Mouse (Mus musculus): ENCODE measurements at regions not wholly inside any gene's neighbourhood (a gene's known extent, or its start where the extent isn't known, plus 50 kb on each side); places are given as distances from the start of the nearest gene placed in this dataset.
"Not testable (repeated sequence)": the region's sequence is repeated elsewhere in the genome, so short reads cannot be mapped to it uniquely, and the experiment has no call there.

DNA sequence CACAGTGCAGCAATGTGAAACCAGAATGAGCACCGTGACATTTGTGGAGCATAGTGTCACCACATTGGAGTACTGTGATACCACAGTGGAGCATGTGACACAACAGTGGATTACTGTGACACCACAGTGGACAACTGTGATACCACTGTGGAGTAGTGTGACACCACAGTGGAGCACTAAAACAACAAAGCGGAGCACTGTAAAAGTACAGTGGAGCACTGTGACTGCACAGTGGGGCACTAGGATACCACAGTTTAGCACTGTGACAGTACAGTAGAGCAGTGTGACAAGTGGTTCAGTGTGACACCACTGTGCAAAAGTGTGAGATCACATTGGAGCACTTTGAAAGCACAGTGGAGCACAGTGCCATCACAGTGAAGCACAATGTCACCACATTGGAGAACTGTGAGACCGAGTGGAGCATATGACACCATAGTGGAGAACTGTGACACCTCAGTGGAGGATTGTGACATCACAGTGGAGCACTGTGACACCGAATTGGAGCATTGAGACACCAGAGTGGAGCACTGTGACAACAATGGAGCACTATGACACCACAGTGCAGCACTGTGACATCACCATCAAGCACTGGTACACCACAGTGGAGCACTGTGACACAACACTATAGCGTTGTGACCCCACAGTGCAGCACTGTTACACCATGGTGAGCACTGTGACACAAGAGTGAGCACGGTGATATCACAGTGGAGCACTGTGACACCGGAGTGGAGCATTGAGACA, 86.6 kb upstream of the Vmn1r2 start:
- DNase-seq (ENCODE audit: low spot score in 2 of 2): no peak

DNA sequence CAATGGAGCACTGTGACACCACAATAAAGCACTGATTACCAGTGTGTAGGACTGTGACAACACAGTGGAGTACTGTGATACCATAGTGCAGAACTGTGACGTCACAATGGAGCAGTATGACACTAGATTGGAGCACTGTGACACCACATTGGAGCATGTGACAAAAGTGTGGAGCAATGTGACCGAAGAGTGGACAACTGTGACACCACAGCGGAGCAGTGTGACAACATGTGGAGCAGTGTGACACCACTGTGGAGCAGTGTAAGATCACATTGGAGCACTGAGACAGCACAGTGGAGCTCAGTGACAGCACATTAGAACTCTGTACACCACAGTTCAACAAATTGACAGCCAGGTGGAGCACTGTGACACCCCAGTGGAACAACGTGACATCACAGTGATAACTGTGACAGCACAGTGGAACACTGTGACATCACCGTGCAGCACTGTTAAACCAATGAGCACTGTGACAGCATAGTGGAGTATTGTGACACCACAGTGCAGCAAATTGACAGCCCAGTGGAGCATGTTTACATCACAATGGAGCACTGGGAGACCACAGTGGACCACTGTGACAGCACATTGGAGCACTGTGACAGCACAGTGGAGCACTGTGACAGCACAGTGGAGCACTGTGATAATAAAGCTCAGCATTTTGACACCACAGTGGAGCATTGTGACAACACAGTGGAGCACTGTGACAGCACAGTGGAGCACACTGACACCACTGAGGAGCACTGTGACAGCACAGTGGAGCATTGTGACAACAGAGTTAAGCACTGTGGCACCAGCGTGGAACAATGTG, 85.8 kb upstream of the Vmn1r2 start:
- DNase-seq (ENCODE audit: low spot score in 2 of 2): no peak

DNA sequence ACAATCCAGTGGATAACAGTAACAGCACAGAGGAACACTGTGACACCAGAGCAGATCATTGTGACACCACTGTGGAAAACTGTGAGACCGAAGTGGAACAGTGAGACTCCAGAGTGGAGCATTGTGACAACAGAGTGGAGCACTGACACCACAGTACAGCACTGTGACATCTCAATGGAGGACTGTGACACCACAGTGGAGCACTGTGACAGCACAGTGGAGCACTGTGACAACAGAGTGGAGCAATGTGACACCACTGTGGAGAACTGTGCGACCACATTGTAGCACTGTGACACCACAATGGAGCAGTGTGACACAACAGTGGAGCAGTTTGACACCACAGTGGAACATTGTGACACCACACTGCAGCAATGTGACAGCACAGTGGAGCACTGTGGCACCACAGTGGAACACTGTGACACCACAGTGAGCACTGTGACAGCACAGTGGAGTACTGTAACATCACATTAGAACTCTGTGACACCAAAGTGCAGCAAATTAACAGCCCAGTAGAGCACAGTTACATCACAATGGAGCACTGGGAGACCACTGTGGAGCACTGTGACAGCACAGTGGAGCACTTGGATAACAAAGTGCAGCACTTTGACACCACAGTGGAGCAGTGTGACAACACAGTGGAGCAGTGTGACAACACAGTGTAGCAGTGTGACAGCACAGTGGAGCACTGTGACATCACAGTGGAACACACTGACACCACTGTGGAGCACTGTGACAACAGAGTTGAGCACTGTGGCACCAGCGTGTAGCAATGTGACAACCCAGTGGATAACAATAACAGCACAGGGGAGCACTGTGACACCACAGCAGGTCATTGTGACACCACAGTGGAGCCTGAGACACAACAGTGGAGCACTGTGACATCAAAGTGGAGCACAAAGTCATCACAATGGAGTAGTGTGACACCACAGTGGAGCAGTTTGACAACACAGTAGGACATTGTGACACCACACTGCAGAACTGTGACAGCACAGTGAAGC, 84.9 kb upstream of the Vmn1r2 start:
- no peak for DNase-seq (ENCODE audit: low spot score in 2 of 2)

DNA sequence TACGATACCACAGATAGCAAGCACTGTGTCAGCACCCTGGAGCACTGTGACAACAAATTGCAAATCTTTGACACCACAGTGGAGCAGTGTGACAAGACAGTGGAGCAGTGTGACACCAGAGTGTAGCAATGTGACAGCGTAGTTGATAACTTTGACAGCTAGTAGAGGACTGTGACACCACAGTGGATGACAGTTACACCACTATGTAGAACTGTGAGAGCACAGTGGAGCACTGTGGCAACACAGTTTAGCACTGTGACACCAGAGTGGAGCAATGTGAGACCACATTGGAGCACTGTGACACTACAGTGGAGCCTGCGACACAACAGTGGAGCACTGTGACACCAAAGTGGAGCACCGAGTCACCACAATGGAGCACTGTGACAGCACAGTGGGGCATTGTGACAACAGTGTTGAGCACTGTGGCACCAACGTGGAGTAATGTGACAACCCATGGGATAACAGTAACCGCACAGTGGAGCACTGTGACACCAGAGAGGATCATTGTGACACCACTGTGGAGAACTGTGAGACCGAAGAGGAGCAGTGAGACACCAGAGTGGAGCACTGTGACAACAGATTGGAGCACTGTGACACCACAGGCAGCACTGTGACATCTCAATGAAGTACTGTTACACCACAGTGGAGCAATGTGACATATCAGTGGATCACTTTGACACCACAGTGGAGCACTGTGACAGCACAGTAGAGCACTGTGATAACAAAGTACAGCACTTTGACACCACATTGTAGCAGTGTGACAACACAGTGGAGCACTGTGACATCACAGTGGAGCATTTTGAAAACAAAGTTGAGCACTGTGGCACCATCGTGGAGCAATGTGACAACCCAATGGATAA, 83.7 kb upstream of the Vmn1r2 start:
- DNase-seq (ENCODE audit: low spot score in 2 of 2): no peak

DNA sequence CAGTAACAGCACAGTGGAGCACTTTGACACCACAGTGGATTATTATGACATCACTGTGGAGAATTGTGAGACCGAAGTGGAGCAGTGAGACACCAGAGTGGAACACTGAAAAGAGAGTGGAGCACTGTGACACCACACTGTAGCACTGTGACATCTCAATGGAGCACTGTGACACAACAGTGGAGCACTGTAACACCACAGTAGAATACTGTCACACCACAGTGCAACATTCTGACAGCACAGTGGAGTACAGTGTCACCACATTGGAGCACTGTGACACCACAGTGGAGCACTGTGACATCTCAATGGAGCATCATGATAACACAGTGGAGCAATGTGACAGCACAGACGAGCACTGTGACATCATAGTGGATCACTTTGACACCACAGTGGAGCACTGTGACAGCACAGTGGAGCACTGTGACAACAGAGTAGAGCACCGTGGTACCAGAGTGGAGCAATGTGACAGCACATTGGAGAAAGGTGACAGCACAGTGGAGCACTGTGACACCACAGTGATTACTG, 83.0 kb upstream of the Vmn1r2 start:
- DNase-seq (ENCODE audit: low spot score in 2 of 2): no peak

DNA sequence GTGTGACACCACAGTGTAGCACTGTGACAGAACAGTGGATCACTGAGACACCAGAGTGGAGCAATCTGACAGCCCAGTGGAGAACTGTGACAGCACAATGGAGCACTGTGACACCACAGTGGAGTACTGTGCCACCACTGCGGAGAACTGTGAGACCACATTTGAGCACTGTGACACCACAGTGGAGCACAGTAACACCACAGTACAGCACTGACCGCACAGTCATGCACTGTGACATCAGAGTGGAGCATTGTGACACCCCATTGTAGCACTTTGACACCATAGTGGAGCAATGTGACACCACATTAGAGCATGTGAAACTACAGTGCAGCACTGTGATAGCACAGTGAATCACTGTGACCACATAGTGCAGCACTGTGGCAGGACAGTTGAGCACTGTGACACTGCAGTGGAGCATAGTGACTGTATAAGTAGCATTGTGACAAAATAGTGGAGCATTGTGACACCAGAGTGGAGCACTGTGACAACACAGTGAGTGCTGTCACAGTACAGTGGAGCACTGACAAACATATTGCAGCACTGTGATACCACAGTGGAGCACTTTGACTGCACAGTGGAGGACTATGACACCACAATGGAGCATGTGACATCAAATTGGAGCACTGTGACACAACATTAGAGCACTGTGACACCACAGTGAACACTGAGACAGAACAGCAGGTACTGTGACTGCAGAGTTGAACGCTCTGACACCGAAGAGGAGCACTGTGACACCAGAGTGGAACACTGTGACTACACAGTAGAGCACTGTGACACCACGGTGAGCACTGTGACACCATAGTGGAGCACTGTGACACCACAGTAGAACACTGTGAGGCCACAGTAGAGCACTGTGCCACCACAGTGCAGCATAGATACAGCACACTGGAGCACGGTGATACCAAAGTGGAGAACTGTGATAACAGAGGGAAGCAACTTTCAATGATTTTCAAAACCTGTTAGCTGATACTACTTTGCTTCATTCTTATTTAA, 81.4 kb upstream of the Vmn1r2 start:
- DNase-seq (ENCODE audit: low spot score in 2 of 2): no peak

DNA sequence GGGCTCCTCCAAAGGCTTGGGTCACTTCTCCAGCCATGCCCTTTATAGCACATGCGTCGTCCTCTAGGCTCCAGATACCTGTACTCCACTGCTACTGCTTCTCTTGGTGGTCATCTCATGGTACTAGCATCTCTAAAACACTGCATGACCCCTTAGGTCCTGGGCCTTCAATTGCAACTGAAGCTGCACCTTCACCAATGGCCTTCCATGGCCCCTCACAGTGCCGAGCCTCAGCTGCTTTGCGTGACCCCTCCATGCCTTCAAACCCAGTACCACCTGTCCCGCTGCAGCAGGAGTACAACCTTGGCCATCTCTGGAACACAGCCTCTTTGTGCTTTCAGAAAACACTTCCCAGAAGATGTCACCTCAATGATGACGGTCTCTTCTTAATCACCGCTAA, 79.5 kb upstream of the Vmn1r2 start:
- not testable (repeated sequence) for DNase-seq (ENCODE audit: low spot score in 2 of 2)

DNA sequence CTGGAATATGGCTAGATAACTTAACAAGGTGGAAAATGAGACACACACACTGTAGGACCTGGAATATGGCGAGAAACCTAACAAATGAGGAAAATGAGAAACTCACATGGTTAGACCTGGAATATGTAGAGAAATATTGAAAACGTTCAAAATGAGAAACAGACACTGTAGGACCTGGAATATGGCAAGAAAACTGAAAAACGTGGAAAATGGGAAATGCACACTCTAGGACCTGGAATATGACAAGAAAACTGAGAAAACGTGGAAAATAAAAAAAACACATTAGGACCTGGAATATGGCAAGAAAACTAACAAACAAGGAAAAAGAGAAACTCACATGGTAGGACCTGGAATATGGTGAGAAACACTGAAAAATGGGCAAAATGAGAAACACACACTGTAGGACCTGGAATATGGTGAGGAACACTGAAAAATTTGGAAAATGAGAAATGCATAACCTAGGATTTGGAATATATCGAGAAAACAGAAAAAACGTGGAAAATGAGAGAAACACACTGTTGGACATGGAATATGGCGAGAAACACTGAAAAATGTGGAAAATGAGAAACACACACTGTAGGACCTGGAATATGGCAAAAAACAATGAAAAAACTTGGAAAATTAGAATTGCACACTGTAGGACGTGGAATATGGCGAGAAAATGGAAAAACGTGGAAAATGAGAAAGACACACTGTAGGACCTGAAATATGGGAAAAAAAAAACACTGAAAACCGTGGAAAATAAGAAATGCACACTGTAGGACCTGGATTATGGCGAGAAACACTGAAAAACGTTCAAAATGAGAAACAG, 77.3 kb upstream of the Vmn1r2 start:
- DNase-seq (ENCODE audit: low spot score in 2 of 2): no peak

DNA sequence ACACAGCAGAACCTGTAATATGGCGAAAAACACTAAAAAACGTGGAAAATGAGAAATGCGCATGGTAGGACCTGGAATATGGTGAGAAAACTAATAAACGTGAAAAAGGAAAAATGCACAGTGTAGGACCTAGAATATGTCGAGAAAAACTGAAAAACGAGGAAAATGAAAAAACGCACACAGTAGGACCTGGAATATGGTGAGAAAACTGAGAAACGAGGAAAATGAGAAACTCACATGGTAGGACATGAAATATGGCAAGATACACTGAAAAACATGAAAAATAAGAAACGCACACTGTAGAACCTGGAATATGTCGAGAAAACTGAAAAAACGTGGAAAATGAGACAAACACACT, 76.8 kb upstream of the Vmn1r2 start:
- no peak for DNase-seq (ENCODE audit: low spot score in 2 of 2)

DNA sequence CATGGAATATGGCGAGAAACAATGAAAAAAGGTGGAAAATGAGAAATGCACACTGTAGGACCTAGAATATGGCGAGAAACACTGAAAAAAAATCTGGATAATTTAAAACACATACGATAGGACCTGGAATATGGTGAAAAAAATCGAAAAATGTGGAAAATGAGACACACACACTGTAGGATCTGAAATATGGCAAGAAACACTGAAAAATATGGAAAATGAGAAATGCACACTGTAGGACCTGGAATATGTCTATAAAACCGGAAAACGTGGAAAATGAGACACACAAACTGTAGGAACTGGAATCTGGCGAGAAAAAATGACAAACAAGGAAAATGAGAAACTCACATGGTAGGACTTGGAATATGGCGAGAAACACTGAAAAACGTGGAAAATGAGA, 76.4 kb upstream of the Vmn1r2 start:
- DNase-seq (ENCODE audit: low spot score in 2 of 2): no peak

Measured in right cerebral cortex, postnatal 10 days (tissue).